Mouse (Mus musculus): ENCODE results near the gene Glis2. TPM values are rescaled to one million over a fixed set of nuclear protein-coding genes. Genes with fewer than 3 reads are reported as not detected.
A peak's percentile ranks its signal among the peaks of the same experiment; 100 is the strongest.

The Glis2 gene
- polyA plus RNA-seq, 1 experiment from 2014 or later: 13.2 TPM

GRCm38 (mm10) chr16:4656571-4657081 is 62.1 kb downstream of the Glis2 start:
- no peak for ATAC-seq (ENCODE audit: low FRiP score, low TSS enrichment)
- no peaks in the 10 kb centered on the region for H3K9me3 ChIP-seq (ENCODE audit: control insufficient read depth, low read length)
- H3K4me1 ChIP-seq (ENCODE audit: control insufficient read depth, insufficient read depth, low read length): peaks cover 20% of the 10 kb centered on the region
- WGBS: 72% methylated on average over 9 of the region's 9 CpGs
- H3K4me3 ChIP-seq (replicated peaks; ENCODE audit: low read depth, low read length): no peak overlapping the region
- DNase-seq: no peak
- H3K9ac ChIP-seq (replicated peaks; ENCODE audit: low read length): no peak overlapping the region
- no peaks in the 10 kb centered on the region for H3K27me3 ChIP-seq (ENCODE audit: control insufficient read depth, insufficient read depth, low read length)
- H3K27ac ChIP-seq (replicated peaks; ENCODE audit: low read depth, low read length): no peak overlapping the region
- peaks cover 32% of the 10 kb centered on the region for H3K36me3 ChIP-seq (ENCODE audit: control insufficient read depth, insufficient read depth, low read length)
- H3K4me2 ChIP-seq (ENCODE audit: low read length): no peak overlapping the region

GRCm38 (mm10) chr16:4658781-4659245 is 64.3 kb downstream of the Glis2 start:
- Histone ChIP-seq H3K4me3 (replicated peaks; ENCODE audit: low read depth, low read length) (no peak overlapping the region), H3K9ac (replicated peaks; ENCODE audit: low read length) (no peak overlapping the region), H3K9me3 (ENCODE audit: control insufficient read depth, low read length) (no peaks in the 10 kb centered on the region), H3K36me3 (ENCODE audit: control insufficient read depth, insufficient read depth, low read length) (peaks cover 24% of the 10 kb centered on the region), H3K4me2 (ENCODE audit: low read length) (no peak overlapping the region), H3K4me1 (ENCODE audit: control insufficient read depth, insufficient read depth, low read length) (peaks cover 20% of the 10 kb centered on the region), H3K27ac (replicated peaks; ENCODE audit: low read depth, low read length) (no peak overlapping the region), H3K27me3 (ENCODE audit: control insufficient read depth, insufficient read depth, low read length) (no peaks in the 10 kb centered on the region)
- 29% methylated on average over 11 of the region's 11 CpGs for WGBS
- DNase-seq (peak; percentile 61), ATAC-seq (ENCODE audit: low FRiP score, low TSS enrichment) (peak; percentile 40; the same call in 1 of the 2 replicates)

GRCm38 (mm10) chr16:4659326-4659725 is 64.8 kb downstream of the Glis2 start:
- H3K4me3 ChIP-seq (replicated peaks; ENCODE audit: low read depth, low read length): no peak overlapping the region
- H3K9ac ChIP-seq (replicated peaks; ENCODE audit: low read length): peak overlapping the region; percentile 31; the same call in 1 of the 2 replicates

GRCm38 (mm10) chr16:4661605-4662004 is 67.1 kb downstream of the Glis2 start:
- Histone ChIP-seq H3K4me2 (ENCODE audit: low read length) (no peak overlapping the region), H3K9me3 (ENCODE audit: control insufficient read depth, low read length) (no peaks in the 10 kb centered on the region), H3K36me3 (ENCODE audit: control insufficient read depth, insufficient read depth, low read length) (peaks cover 18% of the 10 kb centered on the region), H3K27ac (replicated peaks; ENCODE audit: low read depth, low read length) (no peak overlapping the region), H3K4me1 (ENCODE audit: control insufficient read depth, insufficient read depth, low read length) (peaks cover 3% of the 10 kb centered on the region; the same call in 1 of the 2 replicates), H3K9ac (replicated peaks; ENCODE audit: low read length) (no peak overlapping the region), H3K4me3 (replicated peaks; ENCODE audit: low read depth, low read length) (no peak overlapping the region), H3K27me3 (ENCODE audit: control insufficient read depth, insufficient read depth, low read length) (no peaks in the 10 kb centered on the region)
- ATAC-seq (ENCODE audit: low FRiP score, low TSS enrichment) (no peak), DNase-seq (no peak)
- 83% methylated on average over 2 of the region's 2 CpGs for WGBS

More at GRCm38 (mm10) chr16:4659326-4659725, 64.8 kb downstream of the Glis2 start:
- no peaks in the 10 kb centered on the region for H3K27me3 ChIP-seq (ENCODE audit: control insufficient read depth, insufficient read depth, low read length)
- ATAC-seq (ENCODE audit: low FRiP score, low TSS enrichment) (no peak), DNase-seq (no peak)
- no peaks in the 10 kb centered on the region for H3K9me3 ChIP-seq (ENCODE audit: control insufficient read depth, low read length)
- no peak overlapping the region for H3K27ac ChIP-seq (replicated peaks; ENCODE audit: low read depth, low read length)
- peaks cover 20% of the 10 kb centered on the region for H3K4me1 ChIP-seq (ENCODE audit: control insufficient read depth, insufficient read depth, low read length)
- no peak overlapping the region for H3K4me2 ChIP-seq (ENCODE audit: low read length)
- 13% methylated on average over 2 of the region's 2 CpGs for WGBS
- peaks cover 22% of the 10 kb centered on the region for H3K36me3 ChIP-seq (ENCODE audit: control insufficient read depth, insufficient read depth, low read length)

GRCm38 (mm10) chr16:4663806-4664205 is 69.3 kb downstream of the Glis2 start:
- no peak for ATAC-seq (ENCODE audit: low FRiP score, low TSS enrichment)

GRCm38 (mm10) chr16:4665726-4666125 is 71.2 kb downstream of the Glis2 start:
- H3K4me2 ChIP-seq (ENCODE audit: low read length): no peak overlapping the region
- H3K4me1 ChIP-seq (ENCODE audit: control insufficient read depth, insufficient read depth, low read length): no peaks in the 10 kb centered on the region
- no peaks in the 10 kb centered on the region for H3K27me3 ChIP-seq (ENCODE audit: control insufficient read depth, insufficient read depth, low read length)
- no peaks in the 10 kb centered on the region for H3K9me3 ChIP-seq (ENCODE audit: control insufficient read depth, low read length)
- ATAC-seq (ENCODE audit: low FRiP score, low TSS enrichment) (no peak), DNase-seq (no peak)
- WGBS: 92% methylated on average over 2 of the region's 2 CpGs
- no peak overlapping the region for H3K4me3 ChIP-seq (replicated peaks; ENCODE audit: low read depth, low read length)
- H3K27ac ChIP-seq (replicated peaks; ENCODE audit: low read depth, low read length): no peak overlapping the region
- no peak overlapping the region for H3K9ac ChIP-seq (replicated peaks; ENCODE audit: low read length)
- peaks cover 39% of the 10 kb centered on the region for H3K36me3 ChIP-seq (ENCODE audit: control insufficient read depth, insufficient read depth, low read length)

More at GRCm38 (mm10) chr16:4663806-4664205, 69.3 kb downstream of the Glis2 start:
- Histone ChIP-seq H3K27ac (replicated peaks; ENCODE audit: low read depth, low read length) (no peak overlapping the region), H3K36me3 (ENCODE audit: control insufficient read depth, insufficient read depth, low read length) (peaks cover 30% of the 10 kb centered on the region), H3K4me1 (ENCODE audit: control insufficient read depth, insufficient read depth, low read length) (peaks cover 3% of the 10 kb centered on the region; the same call in 1 of the 2 replicates), H3K4me2 (ENCODE audit: low read length) (no peak overlapping the region), H3K27me3 (ENCODE audit: control insufficient read depth, insufficient read depth, low read length) (no peaks in the 10 kb centered on the region), H3K9me3 (ENCODE audit: control insufficient read depth, low read length) (no peaks in the 10 kb centered on the region), H3K4me3 (replicated peaks; ENCODE audit: low read depth, low read length) (no peak overlapping the region), H3K9ac (replicated peaks; ENCODE audit: low read length) (no peak overlapping the region)
- DNase-seq: no peak
- 81% methylated on average over 2 of the region's 2 CpGs for WGBS

- Histone ChIP-seq H3K4me2 (ENCODE audit: low read length) (no peak overlapping the region), H3K27ac (replicated peaks; ENCODE audit: low read depth, low read length) (no peak overlapping the region), H3K27me3 (ENCODE audit: control insufficient read depth, insufficient read depth, low read length) (no peaks in the 10 kb centered on the region), H3K9ac (replicated peaks; ENCODE audit: low read length) (no peak overlapping the region), H3K36me3 (ENCODE audit: control insufficient read depth, insufficient read depth, low read length) (peaks cover 29% of the 10 kb centered on the region), H3K4me3 (replicated peaks; ENCODE audit: low read depth, low read length) (no peak overlapping the region), H3K4me1 (ENCODE audit: control insufficient read depth, insufficient read depth, low read length) (no peaks in the 10 kb centered on the region), H3K9me3 (ENCODE audit: control insufficient read depth, low read length) (no peaks in the 10 kb centered on the region)
- ATAC-seq (ENCODE audit: low FRiP score, low TSS enrichment) (peak; percentile 74; the same call in 1 of the 2 replicates), DNase-seq (peak; percentile 97)
- WGBS: 22% methylated on average over 3 of the region's 3 CpGs
Measured at GRCm38 (mm10) chr16:4667190-4667808, 72.8 kb downstream of the Glis2 start.

GRCm38 (mm10) chr16:4670317-4670716 is 75.8 kb downstream of the Glis2 start:
- Histone ChIP-seq H3K4me1 (ENCODE audit: control insufficient read depth, insufficient read depth, low read length) (no peaks in the 10 kb centered on the region), H3K27me3 (ENCODE audit: control insufficient read depth, insufficient read depth, low read length) (no peaks in the 10 kb centered on the region), H3K36me3 (ENCODE audit: control insufficient read depth, insufficient read depth, low read length) (peaks cover 48% of the 10 kb centered on the region), H3K9me3 (ENCODE audit: control insufficient read depth, low read length) (no peaks in the 10 kb centered on the region), H3K27ac (replicated peaks; ENCODE audit: low read depth, low read length) (no peak overlapping the region), H3K9ac (replicated peaks; ENCODE audit: low read length) (no peak overlapping the region), H3K4me3 (replicated peaks; ENCODE audit: low read depth, low read length) (no peak overlapping the region), H3K4me2 (ENCODE audit: low read length) (no peak overlapping the region)
- DNase-seq (no peak), ATAC-seq (ENCODE audit: low FRiP score, low TSS enrichment) (no peak)
- WGBS: 85% methylated on average over 5 of the region's 5 CpGs

- Histone ChIP-seq H3K27me3 (ENCODE audit: control insufficient read depth, insufficient read depth, low read length) (no peaks in the 10 kb centered on the region), H3K9me3 (ENCODE audit: control insufficient read depth, low read length) (no peaks in the 10 kb centered on the region), H3K36me3 (ENCODE audit: control insufficient read depth, insufficient read depth, low read length) (peaks cover 45% of the 10 kb centered on the region), H3K9ac (replicated peaks; ENCODE audit: low read length) (no peak overlapping the region), H3K4me2 (ENCODE audit: low read length) (no peak overlapping the region), H3K4me3 (replicated peaks; ENCODE audit: low read depth, low read length) (no peak overlapping the region), H3K4me1 (ENCODE audit: control insufficient read depth, insufficient read depth, low read length) (peaks cover 3% of the 10 kb centered on the region; the same call in 1 of the 2 replicates), H3K27ac (replicated peaks; ENCODE audit: low read depth, low read length) (no peak overlapping the region)
- WGBS: 84% methylated on average over 4 of the region's 4 CpGs
- DNase-seq: no peak
- ATAC-seq (ENCODE audit: low FRiP score, low TSS enrichment): no peak
Measured at GRCm38 (mm10) chr16:4674091-4674490, 79.6 kb downstream of the Glis2 start.

Data from midbrain, embryonic 14.5 days (tissue).